Mouse (Mus musculus) liver, embryonic 12.5 days (tissue): ENCODE results near the gene Vmp1. TPM values are rescaled to one million over a fixed set of nuclear protein-coding genes. Genes with fewer than 3 reads are reported as not detected.

Experiments
- ATAC-seq: fragments of 200-750 bp; cut with Nextera tagmentation; 2 replicates; pipeline ENCODE4 v1.8.0; 2017; ENCODE audit warnings: moderate number of reproducible peaks, mild to moderate bottlenecking, moderate library complexity
- H3K27ac ChIP-seq: fragments of 300-500 bp; sonication (generic); 2 replicates; pipeline ENCODE4 v1.5.1; 2016; ENCODE audit warnings: mild to moderate bottlenecking
- H3K27me3 ChIP-seq: fragments of 300-500 bp; sonication (generic); replicated peaks from 2 replicates; pipeline ENCODE4 v1.6.1; 2016; ENCODE audit warnings: mild to moderate bottlenecking, moderate library complexity
- H3K36me3 ChIP-seq: fragments of 300-500 bp; sonication (generic); 2 replicates; pipeline ENCODE4 v1.6.1; 2016; ENCODE audit warnings: mild to moderate bottlenecking, moderate library complexity
- H3K4me1 ChIP-seq: fragments of 300-500 bp; sonication (generic); 2 replicates; pipeline ENCODE4 v1.6.1; 2016
- H3K4me2 ChIP-seq: fragments of 300-500 bp; sonication (generic); 2 replicates; pipeline ENCODE4 v1.6.1; 2016; ENCODE audit warnings: mild to moderate bottlenecking, moderate library complexity
- H3K4me3 ChIP-seq: fragments of 300-500 bp; sonication (generic); 2 replicates; pipeline ENCODE4 v1.5.1; 2016; ENCODE audit warnings: mild to moderate bottlenecking, moderate library complexity
- H3K9ac ChIP-seq: fragments of 300-500 bp; sonication (generic); 2 replicates; pipeline ENCODE4 v1.6.1; 2016; ENCODE audit warnings: mild to moderate bottlenecking, moderate library complexity
- H3K9me3 ChIP-seq: fragments of 300-500 bp; sonication (generic); replicated peaks from 2 replicates; pipeline ENCODE4 v1.6.1; 2016; ENCODE audit warnings: mild to moderate bottlenecking, moderate library complexity
- WGBS: fragments of 180-500 bp; shearing (Covaris S2); methylation state at CpG from one replicate; pipeline ENCODE4 v1.1.7; 2016; ENCODE audit not compliant: insufficient replicate concordance; 5-methylcytosine and 5-hydroxymethylcytosine counted together
- polyA plus RNA-seq: library from polyadenylated mRNA; unstranded; fragments of >200 nt; fragmentation: Nextera tagmentation; extraction: Ambion mirVana; gene quantifications from 2 replicates; pipeline ENCODE4 v1.2.1, GENCODE M21; 2016

The Vmp1 gene
- polyA plus RNA-seq, 1 experiment from 2014 or later: 110 TPM

DNA sequence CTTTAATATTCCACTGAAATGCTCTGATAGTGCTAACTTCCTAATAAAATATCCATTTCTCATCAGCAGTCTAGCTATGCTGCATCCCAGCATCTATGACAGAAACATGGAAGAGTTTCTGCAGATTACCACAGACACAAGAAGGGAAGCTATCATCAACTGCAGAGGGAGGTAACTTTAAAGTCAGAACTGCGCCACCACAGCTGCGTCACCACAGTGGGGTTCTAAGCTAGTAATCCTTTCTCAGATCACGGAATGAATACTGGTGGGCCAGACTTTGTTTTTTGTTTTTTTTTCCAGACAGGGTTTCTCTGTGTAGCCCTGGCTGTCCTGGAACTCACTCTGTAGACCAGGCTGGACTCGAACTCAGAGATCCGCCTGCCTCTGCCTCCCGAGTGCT, 88.3 kb downstream of the Vmp1 start:
- no peak overlapping the region for H3K9ac ChIP-seq
- no peak overlapping the region for H3K4me3 ChIP-seq
- no peak overlapping the region for H3K27ac ChIP-seq
- no peak overlapping the region for H3K4me2 ChIP-seq
- no peaks in the 10 kb centered on the region for H3K9me3 ChIP-seq
- peaks cover 38% of the 10 kb centered on the region for H3K36me3 ChIP-seq
- ATAC-seq: no peak
- 84% methylated on average over 6 of the region's 6 CpGs for WGBS
- H3K4me1 ChIP-seq: peaks cover 39% of the 10 kb centered on the region
- no peaks in the 10 kb centered on the region for H3K27me3 ChIP-seq

DNA sequence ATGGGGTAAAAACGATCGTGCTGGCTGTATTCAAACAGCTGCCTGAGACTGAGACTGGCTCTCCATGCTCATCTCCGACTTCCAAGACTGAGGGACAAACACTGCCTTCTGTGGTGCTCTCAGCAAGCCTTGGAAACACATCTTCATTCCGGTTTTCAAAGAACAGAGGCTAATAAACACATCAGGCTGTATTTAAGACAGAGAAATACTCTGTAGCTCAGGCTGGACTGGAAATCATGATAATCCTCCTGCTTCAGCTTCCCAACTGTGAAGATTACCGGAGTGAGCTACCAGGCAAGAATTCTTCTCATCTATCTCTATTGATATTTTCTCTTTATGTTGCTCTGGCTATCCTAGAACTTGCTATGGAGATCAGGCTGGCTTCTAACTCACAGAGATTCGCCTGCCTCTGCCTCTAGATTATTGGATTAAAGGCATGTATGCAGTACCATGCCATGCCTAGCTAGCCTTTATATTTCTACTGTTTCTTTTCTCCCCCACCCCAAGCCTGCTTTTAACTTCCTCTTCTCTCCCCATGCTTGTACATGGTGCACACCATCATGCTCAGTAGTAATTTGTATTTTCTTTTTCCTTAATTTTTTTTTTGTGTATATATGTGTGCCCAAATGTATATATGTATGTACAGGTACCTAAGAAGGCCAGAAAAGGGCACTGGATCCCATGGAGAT, 89.3 kb downstream of the Vmp1 start:
- Histone ChIP-seq H3K9me3 (no peaks in the 10 kb centered on the region), H3K4me3 (no peak overlapping the region), H3K4me1 (peaks cover 44% of the 10 kb centered on the region), H3K27ac (peak overlapping the region; percentile 63), H3K27me3 (no peaks in the 10 kb centered on the region), H3K4me2 (no peak overlapping the region), H3K9ac (no peak overlapping the region), H3K36me3 (peaks cover 31% of the 10 kb centered on the region)
- 59% methylated on average over 6 of the region's 6 CpGs for WGBS
- ATAC-seq: no peak

DNA sequence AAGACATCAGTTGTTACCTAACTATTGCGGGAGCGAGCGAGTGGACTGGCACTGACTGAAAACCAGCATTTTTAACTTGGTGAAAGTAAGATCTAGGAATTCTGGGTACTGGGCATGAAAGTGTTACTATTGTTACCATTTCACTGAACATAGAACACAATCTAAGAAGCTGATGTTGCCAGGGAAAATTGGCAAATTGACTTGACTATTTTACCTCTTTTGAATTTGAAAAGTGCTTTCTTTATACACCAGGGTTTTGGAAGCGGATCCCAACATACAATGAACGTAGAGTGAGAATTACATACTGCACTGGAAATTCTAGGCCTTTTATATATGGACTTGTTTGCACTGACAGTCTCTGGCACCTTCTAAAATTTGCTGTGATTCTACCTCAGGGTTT, 90.2 kb downstream of the Vmp1 start:
- Histone ChIP-seq H3K4me1 (peaks cover 48% of the 10 kb centered on the region), H3K27me3 (no peaks in the 10 kb centered on the region), H3K9ac (no peak overlapping the region; the same call in 1 of the 2 replicates), H3K4me3 (no peak overlapping the region), H3K4me2 (peak overlapping the region; percentile 26; the same call in 1 of the 2 replicates), H3K36me3 (peaks cover 30% of the 10 kb centered on the region), H3K9me3 (no peaks in the 10 kb centered on the region), H3K27ac (peak overlapping the region; percentile 63)
- 69% methylated on average over 5 of the region's 5 CpGs for WGBS
- no peak for ATAC-seq

DNA sequence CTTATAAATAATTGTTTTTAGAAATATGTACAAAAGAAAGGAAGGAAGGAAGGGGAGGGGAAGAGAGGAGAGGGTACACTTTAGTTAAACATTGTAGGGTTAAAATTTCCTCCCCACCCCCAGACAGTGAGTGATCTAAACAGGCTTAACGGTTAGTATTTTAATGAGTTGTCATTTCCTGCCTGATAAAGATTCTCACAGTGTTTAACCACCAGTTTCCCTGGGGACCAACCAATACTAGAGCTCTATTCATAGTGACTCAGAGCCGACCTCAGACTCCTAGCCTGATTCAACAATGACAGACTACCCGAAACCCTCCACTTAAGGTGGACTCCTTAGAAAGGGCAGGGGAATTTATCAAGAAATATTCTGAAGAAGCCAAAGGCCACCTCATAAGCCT, 90.6 kb downstream of the Vmp1 start:
- H3K4me2 ChIP-seq: peak overlapping the region; percentile 26; the same call in 1 of the 2 replicates
- no peak overlapping the region for H3K4me3 ChIP-seq
- H3K4me1 ChIP-seq: peaks cover 52% of the 10 kb centered on the region
- peak overlapping the region; percentile 63 for H3K27ac ChIP-seq
- no peaks in the 10 kb centered on the region for H3K9me3 ChIP-seq
- ATAC-seq: peak; percentile 80
- H3K9ac ChIP-seq: peak overlapping the region; percentile 15; the same call in 1 of the 2 replicates
- H3K36me3 ChIP-seq: peaks cover 27% of the 10 kb centered on the region
- 5% methylated on average over 3 of the region's 3 CpGs for WGBS
- H3K27me3 ChIP-seq: no peaks in the 10 kb centered on the region

DNA sequence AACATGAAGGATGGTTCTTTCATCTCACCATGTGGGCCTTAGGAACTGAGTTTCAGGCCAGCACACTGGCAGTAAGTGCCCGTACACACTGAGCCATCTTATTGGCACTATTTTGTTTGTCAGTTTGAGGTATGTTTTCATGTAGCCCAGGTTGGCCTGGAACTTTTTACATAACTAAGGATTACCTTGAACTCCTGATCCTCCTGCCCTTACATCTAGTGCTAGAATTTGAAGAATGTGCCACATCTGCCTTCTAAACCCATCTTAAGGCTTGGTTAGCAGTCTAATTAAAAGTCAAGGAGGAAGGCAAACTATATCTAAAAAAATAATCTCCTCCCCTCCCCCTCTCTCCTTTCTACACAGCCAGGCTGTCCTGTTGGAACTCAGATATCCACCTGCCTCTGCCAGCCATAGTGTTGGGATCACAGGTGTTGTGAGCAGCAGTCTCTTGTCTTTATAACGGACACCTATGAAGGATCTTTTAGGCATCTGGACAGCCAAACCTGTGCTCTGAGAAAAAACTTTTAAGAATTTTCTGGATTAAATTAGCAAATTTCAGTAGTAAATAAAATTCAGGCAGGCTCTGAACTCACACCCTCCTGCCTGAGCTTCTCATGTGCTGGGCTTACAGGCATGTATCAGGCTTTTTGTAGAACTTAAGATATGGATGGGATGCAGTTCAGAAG, 91.6 kb downstream of the Vmp1 start:
- 0 out of 2 replicates have a peak overlapping the region, but pooled peaks have one; percentile 15 for H3K9ac ChIP-seq
- ATAC-seq: no peak
- peaks cover 61% of the 10 kb centered on the region for H3K4me1 ChIP-seq
- peak overlapping the region; percentile 76 for H3K27ac ChIP-seq
- H3K9me3 ChIP-seq: no peaks in the 10 kb centered on the region
- H3K4me2 ChIP-seq: 0 out of 2 replicates have a peak overlapping the region, but pooled peaks have one; percentile 5
- no peaks in the 10 kb centered on the region for H3K27me3 ChIP-seq
- H3K4me3 ChIP-seq: no peak overlapping the region
- peaks cover 26% of the 10 kb centered on the region for H3K36me3 ChIP-seq
- 66% methylated on average over 2 of the region's 2 CpGs for WGBS

DNA sequence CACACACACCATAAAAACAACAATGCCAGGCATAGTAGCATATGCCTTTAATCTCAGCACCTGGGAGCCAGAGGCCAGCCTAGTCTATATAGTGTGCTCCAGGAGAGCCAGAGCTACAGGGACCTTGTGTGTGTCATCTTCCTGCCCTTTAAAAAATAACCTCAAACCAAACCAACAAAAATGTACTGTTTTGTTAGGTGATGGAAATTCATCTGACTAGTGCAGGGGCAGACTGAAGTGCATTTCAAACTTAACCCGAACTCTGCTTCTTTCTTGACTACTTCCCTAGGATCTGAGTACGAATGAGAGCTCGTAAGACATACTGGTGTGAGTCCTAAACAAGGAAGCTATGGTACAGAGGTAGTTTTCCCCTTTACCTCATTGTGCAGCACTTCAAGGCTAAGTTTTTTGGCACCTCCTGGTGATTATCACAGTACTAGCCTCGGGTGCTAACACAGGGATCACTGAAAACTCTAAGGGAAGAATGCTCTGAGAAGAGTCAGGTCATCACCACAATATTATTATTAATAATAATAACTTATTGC, 92.3 kb downstream of the Vmp1 start:
- Histone ChIP-seq H3K27me3 (no peaks in the 10 kb centered on the region), H3K36me3 (peaks cover 24% of the 10 kb centered on the region), H3K9me3 (no peaks in the 10 kb centered on the region), H3K9ac (no peak overlapping the region), H3K4me2 (no peak overlapping the region), H3K27ac (peak overlapping the region; percentile 7; the same call in 1 of the 2 replicates), H3K4me1 (peaks cover 68% of the 10 kb centered on the region), H3K4me3 (no peak overlapping the region)
- WGBS: 58% methylated on average over 4 of the region's 4 CpGs
- no peak for ATAC-seq

DNA sequence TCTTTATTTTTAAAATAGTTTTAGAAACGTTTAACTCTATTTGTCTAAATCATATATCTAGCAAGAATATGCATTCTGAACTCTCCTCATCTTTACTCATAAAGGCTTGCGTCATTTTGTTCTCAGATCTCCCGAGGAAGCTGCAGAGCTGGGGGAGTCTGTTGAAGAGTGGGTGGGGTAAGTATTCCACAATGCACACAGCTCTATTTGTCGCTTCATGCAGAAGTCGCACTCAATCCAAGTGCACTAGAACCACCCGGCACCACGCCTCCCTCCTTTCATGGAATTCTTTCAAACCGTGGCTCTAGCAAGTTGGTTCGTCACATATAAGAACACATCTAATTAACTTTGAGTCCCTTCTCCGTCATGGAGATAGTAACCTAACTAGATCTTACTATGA, 93.1 kb downstream of the Vmp1 start:
- no peak overlapping the region for H3K27ac ChIP-seq
- H3K36me3 ChIP-seq: peaks cover 17% of the 10 kb centered on the region
- H3K9ac ChIP-seq: no peak overlapping the region
- no peak for ATAC-seq
- H3K27me3 ChIP-seq: no peaks in the 10 kb centered on the region
- H3K4me1 ChIP-seq: peaks cover 68% of the 10 kb centered on the region
- no peaks in the 10 kb centered on the region for H3K9me3 ChIP-seq
- 80% methylated on average over 10 of the region's 10 CpGs for WGBS
- no peak overlapping the region for H3K4me3 ChIP-seq
- H3K4me2 ChIP-seq: no peak overlapping the region

DNA sequence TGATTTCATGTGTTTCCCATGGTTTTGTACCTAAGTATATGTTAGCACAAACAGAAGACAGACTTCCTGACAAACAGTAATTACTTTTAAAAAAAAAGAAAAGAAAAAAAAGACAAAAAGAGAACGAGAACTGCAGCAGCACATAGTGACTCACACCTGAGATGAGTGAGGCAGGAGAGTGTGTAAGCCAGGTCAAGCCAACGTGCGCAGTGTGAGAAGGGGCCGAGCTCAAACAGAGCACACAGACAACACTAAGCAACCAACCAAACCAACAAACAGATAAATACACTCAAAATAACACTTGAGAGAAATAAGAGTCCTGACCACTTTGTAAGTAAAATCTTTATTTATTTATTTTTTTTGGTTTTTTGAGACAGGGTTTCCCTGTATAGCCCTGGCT, 93.6 kb downstream of the Vmp1 start:
- Histone ChIP-seq H3K4me1 (peaks cover 73% of the 10 kb centered on the region), H3K9ac (no peak overlapping the region), H3K36me3 (peaks cover 18% of the 10 kb centered on the region), H3K27ac (no peak overlapping the region), H3K4me2 (no peak overlapping the region), H3K27me3 (no peaks in the 10 kb centered on the region), H3K4me3 (no peak overlapping the region), H3K9me3 (no peaks in the 10 kb centered on the region)
- 78% methylated on average over 4 of the region's 4 CpGs for WGBS
- ATAC-seq: no peak

DNA sequence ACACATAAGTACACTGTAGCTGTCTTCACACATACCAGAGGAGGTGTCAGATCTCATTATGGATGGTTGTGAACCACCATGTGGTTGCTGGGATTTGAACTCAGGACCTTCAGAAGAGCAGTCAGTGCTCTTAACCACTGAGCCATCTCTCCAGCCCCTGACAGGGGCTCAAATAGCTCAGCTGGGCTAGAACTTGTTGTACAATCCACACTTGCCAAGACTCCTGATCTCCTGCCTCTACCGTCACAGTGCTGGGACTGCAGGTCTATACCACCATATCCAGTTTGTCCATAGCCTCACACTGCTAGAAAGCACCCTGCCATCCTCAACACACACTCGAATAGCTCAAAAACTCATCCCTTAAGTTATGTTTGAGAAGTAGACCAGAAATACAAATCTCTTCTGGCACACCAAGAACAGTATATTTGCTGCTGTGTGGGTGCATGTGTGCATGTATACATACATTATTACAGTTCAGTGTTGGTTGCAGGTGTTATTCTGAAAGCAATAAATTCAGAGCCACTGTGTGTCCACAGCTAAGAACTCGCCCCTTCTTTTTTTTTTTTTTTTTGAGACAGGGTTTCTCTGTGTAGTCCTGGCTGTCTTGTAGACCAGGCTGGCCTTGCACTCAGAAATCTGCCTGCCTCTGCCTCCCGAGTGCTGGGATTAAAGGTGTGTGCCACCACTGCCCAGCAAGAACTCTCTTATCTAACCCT, 94.9 kb downstream of the Vmp1 start:
- Histone ChIP-seq H3K4me3 (no peak overlapping the region), H3K27me3 (no peaks in the 10 kb centered on the region), H3K9ac (no peak overlapping the region), H3K9me3 (no peaks in the 10 kb centered on the region), H3K4me2 (no peak overlapping the region), H3K4me1 (peaks cover 77% of the 10 kb centered on the region), H3K27ac (no peak overlapping the region), H3K36me3 (peaks cover 24% of the 10 kb centered on the region)
- WGBS: 74% methylated on average over 4 of the region's 4 CpGs
- ATAC-seq: no peak

DNA sequence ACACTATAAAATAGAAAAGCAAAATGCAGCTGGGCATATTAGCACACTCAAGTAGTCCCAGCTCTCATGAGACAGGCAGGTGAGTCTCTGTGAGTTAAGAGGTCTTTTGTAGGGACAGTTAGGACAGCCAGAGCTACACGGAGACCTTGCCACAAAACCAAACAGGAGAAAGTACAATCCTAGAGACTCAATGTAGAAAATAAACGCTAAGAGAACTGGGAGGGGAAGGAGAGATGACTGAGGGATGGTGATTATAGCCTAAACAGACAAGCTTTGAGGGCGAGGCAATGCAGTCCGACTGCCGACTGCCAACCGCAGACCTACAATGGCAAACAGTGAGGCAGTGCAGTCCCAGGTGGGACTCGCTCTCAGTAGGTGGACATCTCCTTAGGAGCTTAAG, 95.8 kb downstream of the Vmp1 start:
- no peaks in the 10 kb centered on the region for H3K27me3 ChIP-seq
- peaks cover 76% of the 10 kb centered on the region for H3K4me1 ChIP-seq
- no peak for ATAC-seq
- peak overlapping the region; percentile 56; the same call in 1 of the 2 replicates for H3K4me3 ChIP-seq
- WGBS: 35% methylated on average over 7 of the region's 7 CpGs
- no peaks in the 10 kb centered on the region for H3K9me3 ChIP-seq
- H3K36me3 ChIP-seq: peaks cover 23% of the 10 kb centered on the region
- peak overlapping the region; percentile 66 for H3K4me2 ChIP-seq
- H3K27ac ChIP-seq: peak overlapping the region; percentile 86
- peak overlapping the region; percentile 73 for H3K9ac ChIP-seq

DNA sequence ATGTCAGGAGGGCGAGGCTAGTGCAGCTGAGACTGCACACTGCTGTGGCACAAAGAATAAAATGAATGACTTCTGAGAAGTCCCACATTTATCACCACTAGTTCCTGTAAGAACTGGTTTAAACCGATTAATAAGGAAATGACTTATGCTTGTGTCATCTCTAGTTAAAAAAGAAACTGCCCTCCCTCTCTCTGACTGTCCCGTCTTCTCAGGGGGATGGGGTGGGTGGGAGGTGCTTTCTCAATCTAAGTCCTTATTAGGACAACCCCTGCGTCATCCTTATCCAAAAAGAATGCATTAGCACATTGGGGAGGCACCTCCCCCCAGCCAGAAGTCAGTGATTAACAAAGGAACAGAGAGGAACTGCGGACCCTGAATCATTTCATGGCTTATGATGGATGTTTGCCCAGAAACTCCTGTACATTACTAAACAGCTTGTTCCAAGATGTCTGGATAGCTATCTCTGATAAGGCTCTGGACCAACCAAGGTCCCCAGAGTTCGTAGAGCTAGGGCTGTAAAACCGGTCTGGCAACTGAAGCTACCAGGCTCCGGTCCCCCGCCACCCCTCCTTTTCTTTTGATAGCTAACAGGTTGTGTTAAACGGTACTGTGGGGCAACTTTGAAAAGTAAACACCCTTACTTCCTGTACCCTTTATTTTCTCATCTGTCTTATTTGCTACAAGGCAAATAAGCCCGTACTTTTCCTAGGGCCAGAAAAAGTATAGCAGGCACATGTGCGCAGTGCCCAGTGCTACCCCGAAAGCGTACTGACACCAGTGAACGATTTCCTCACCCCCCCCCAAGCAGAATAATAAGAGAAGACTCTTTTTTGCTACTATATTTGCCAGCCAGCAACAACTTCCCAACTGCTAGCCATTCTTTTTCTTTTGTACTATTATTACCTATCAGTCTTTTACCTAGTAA, 96.5 kb downstream of the Vmp1 start:
- Histone ChIP-seq H3K36me3 (peaks cover 28% of the 10 kb centered on the region), H3K27me3 (no peaks in the 10 kb centered on the region), H3K4me3 (peak overlapping the region; percentile 56), H3K4me2 (peak overlapping the region; percentile 66), H3K4me1 (peaks cover 76% of the 10 kb centered on the region), H3K9ac (peak overlapping the region; percentile 73), H3K9me3 (no peaks in the 10 kb centered on the region), H3K27ac (peak overlapping the region; percentile 86)
- peak; percentile 83 for ATAC-seq
- WGBS: 4% methylated on average over 15 of the region's 15 CpGs
